Mouse (Mus musculus) limb, embryonic 15.5 days (tissue): ENCODE results near the gene Asxl1. TPM values are rescaled to one million over a fixed set of nuclear protein-coding genes. Genes with fewer than 3 reads are reported as not detected.

Source experiments
- ATAC-seq: fragments of 200-750 bp; cut with Nextera tagmentation; 2 replicates; pipeline ENCODE4 v1.8.0; 2017; ENCODE audit warnings: low read depth, moderate TSS enrichment; ENCODE audit not compliant: insufficient number of reproducible peaks, low FRiP score, low TSS enrichment
- H3K27ac ChIP-seq: fragments of 300-500 bp; sonication (generic); 2 replicates; pipeline ENCODE4 v1.5.1; 2015; ENCODE audit warnings: moderate library complexity, mild to moderate bottlenecking, inconsistent platforms
- H3K27me3 ChIP-seq: fragments of 300-500 bp; sonication (generic); 2 replicates; pipeline ENCODE4 v1.6.1; 2015; ENCODE audit warnings: inconsistent platforms
- H3K36me3 ChIP-seq: fragments of 300-500 bp; sonication (generic); 2 replicates; pipeline ENCODE4 v1.6.1; 2015; ENCODE audit warnings: inconsistent platforms
- H3K4me1 ChIP-seq: fragments of 300-500 bp; sonication (generic); 2 replicates; pipeline ENCODE4 v1.6.1; 2015; ENCODE audit warnings: inconsistent platforms
- H3K4me2 ChIP-seq: fragments of 300-500 bp; sonication (generic); 2 replicates; pipeline ENCODE4 v1.6.1; 2015; ENCODE audit warnings: mild to moderate bottlenecking, inconsistent platforms
- H3K4me3 ChIP-seq: fragments of 300-500 bp; sonication (generic); 2 replicates; pipeline ENCODE4 v1.5.1; 2015; ENCODE audit warnings: mild to moderate bottlenecking, inconsistent platforms
- H3K9ac ChIP-seq: fragments of 300-500 bp; sonication (generic); 2 replicates; pipeline ENCODE4 v1.6.1; 2015; ENCODE audit warnings: inconsistent platforms
- H3K9me3 ChIP-seq: fragments of 300-500 bp; sonication (generic); 2 replicates; pipeline ENCODE4 v1.6.1; 2016; ENCODE audit warnings: inconsistent platforms
- WGBS: fragments of 180-500 bp; shearing (Covaris S2); methylation state at CpG from one replicate; pipeline ENCODE4 v1.1.7; 2015; 5-methylcytosine and 5-hydroxymethylcytosine counted together
- polyA plus RNA-seq: library from polyadenylated mRNA; unstranded; fragments of >200 nt; fragmentation: Nextera tagmentation; extraction: Ambion mirVana; gene quantifications from 2 replicates; pipeline ENCODE4 v1.2.1, GENCODE M21; 2015

Gene Asxl1
- polyA plus RNA-seq = 9.6 and 10.5 TPM in 2 replicates

GRCm38 (mm10) chr2:153345454-153346220 lies at the start of gene Asxl1:
TSS of gene Asxl1 (plus strand) at chr2:153345829.
- Histone ChIP-seq H3K9me3 (no peaks in the 10 kb centered on the region), H3K36me3 (peaks cover 13% of the 10 kb centered on the region), H3K9ac (peak within 1 kb of the TSS; percentile 95), H3K4me2 (peak within 1 kb of the TSS; percentile 63), H3K4me3 (peak within 1 kb of the TSS; percentile 93), H3K27ac (peak within 1 kb of the TSS; percentile 100), H3K27me3 (no peaks in the 10 kb centered on the region), H3K4me1 (peaks cover 28% of the 10 kb centered on the region)
- ATAC-seq = peak; percentile 98
- WGBS = under 1% methylated on average over 79 of the region's 79 CpGs

- Histone ChIP-seq H3K36me3 (0 out of 2 replicates have a peak, but pooled peaks cover 3% of the 10 kb centered on the region), H3K27me3 (no peaks in the 10 kb centered on the region), H3K4me3 (no peak overlapping the region), H3K27ac (no peak overlapping the region), H3K9ac (no peak overlapping the region), H3K4me1 (peaks cover under 1% of the 10 kb centered on the region; the same call in 1 of the 2 replicates), H3K4me2 (no peak overlapping the region), H3K9me3 (no peaks in the 10 kb centered on the region)
- no peak for ATAC-seq
- WGBS = 86% methylated on average over 4 of the region's 4 CpGs
These were observed 47.9 kb upstream of the Asxl1 start for GRCm38 (mm10) chr2:153297771-153298170.

- Histone ChIP-seq H3K4me2 (no peak overlapping the region), H3K4me3 (no peak overlapping the region), H3K9me3 (no peaks in the 10 kb centered on the region), H3K36me3 (0 out of 2 replicates have a peak, but pooled peaks cover 3% of the 10 kb centered on the region), H3K9ac (no peak overlapping the region), H3K4me1 (no peaks in the 10 kb centered on the region; the same call in 1 of the 2 replicates), H3K27me3 (no peaks in the 10 kb centered on the region), H3K27ac (no peak overlapping the region)
- 57% methylated on average over 4 of the region's 4 CpGs for WGBS
- ATAC-seq = no peak
These were observed 47.2 kb upstream of the Asxl1 start for GRCm38 (mm10) chr2:153298460-153298859.

- 66% methylated on average over 4 of the region's 4 CpGs for WGBS
- no peak overlapping the region for H3K4me3 ChIP-seq
- H3K4me1 ChIP-seq = no peaks in the 10 kb centered on the region; the same call in 1 of the 2 replicates
- no peak overlapping the region for H3K27ac ChIP-seq
- H3K27me3 ChIP-seq = no peaks in the 10 kb centered on the region
- no peak for ATAC-seq
- 0 out of 2 replicates have a peak, but pooled peaks cover 3% of the 10 kb centered on the region for H3K36me3 ChIP-seq
- H3K9me3 ChIP-seq = no peaks in the 10 kb centered on the region
- no peak overlapping the region for H3K9ac ChIP-seq
- H3K4me2 ChIP-seq = no peak overlapping the region
These were observed 46.8 kb upstream of the Asxl1 start for GRCm38 (mm10) chr2:153298863-153299262.

- no peak overlapping the region for H3K9ac ChIP-seq
- no peak overlapping the region for H3K4me2 ChIP-seq
- no peak overlapping the region for H3K27ac ChIP-seq
- H3K36me3 ChIP-seq = no peaks in the 10 kb centered on the region
- H3K4me3 ChIP-seq = no peak overlapping the region
- ATAC-seq = no peak
- no peaks in the 10 kb centered on the region; the same call in 1 of the 2 replicates for H3K4me1 ChIP-seq
- no peaks in the 10 kb centered on the region for H3K27me3 ChIP-seq
- 87% methylated on average over 5 of the region's 5 CpGs for WGBS
- no peaks in the 10 kb centered on the region for H3K9me3 ChIP-seq
These were observed 44.5 kb upstream of the Asxl1 start for GRCm38 (mm10) chr2:153301123-153301522.

- no peaks in the 10 kb centered on the region for H3K27me3 ChIP-seq
- H3K4me2 ChIP-seq = no peak overlapping the region
- ATAC-seq = no peak
- H3K4me1 ChIP-seq = no peaks in the 10 kb centered on the region
- H3K9me3 ChIP-seq = no peaks in the 10 kb centered on the region
- H3K27ac ChIP-seq = no peak overlapping the region
- H3K9ac ChIP-seq = no peak overlapping the region
- no peaks in the 10 kb centered on the region for H3K36me3 ChIP-seq
- no peak overlapping the region for H3K4me3 ChIP-seq
- 84% methylated on average over 6 of the region's 6 CpGs for WGBS
These were observed 40.4 kb upstream of the Asxl1 start for GRCm38 (mm10) chr2:153305240-153305639.

GRCm38 (mm10) chr2:153308586-153308985 lies 37.0 kb upstream of the Asxl1 start:
- no peaks in the 10 kb centered on the region for H3K36me3 ChIP-seq
- H3K9ac ChIP-seq = no peak overlapping the region
- H3K27ac ChIP-seq = no peak overlapping the region
- WGBS = 67% methylated on average over 7 of the region's 7 CpGs
- no peaks in the 10 kb centered on the region for H3K9me3 ChIP-seq
- no peak overlapping the region for H3K4me3 ChIP-seq
- H3K4me1 ChIP-seq = no peaks in the 10 kb centered on the region
- no peak for ATAC-seq
- H3K27me3 ChIP-seq = no peaks in the 10 kb centered on the region
- H3K4me2 ChIP-seq = no peak overlapping the region

- Histone ChIP-seq H3K27ac (no peak overlapping the region), H3K4me2 (no peak overlapping the region), H3K27me3 (no peaks in the 10 kb centered on the region), H3K4me3 (no peak overlapping the region), H3K9ac (no peak overlapping the region), H3K9me3 (no peaks in the 10 kb centered on the region), H3K36me3 (no peaks in the 10 kb centered on the region), H3K4me1 (no peaks in the 10 kb centered on the region)
- 53% methylated on average over 8 of the region's 8 CpGs for WGBS
- no peak for ATAC-seq
These were observed 36.5 kb upstream of the Asxl1 start for GRCm38 (mm10) chr2:153309106-153309505.

- Histone ChIP-seq H3K4me2 (no peak overlapping the region), H3K4me3 (no peak overlapping the region), H3K36me3 (no peaks in the 10 kb centered on the region), H3K9ac (no peak overlapping the region), H3K27me3 (no peaks in the 10 kb centered on the region), H3K4me1 (no peaks in the 10 kb centered on the region), H3K27ac (no peak overlapping the region), H3K9me3 (no peaks in the 10 kb centered on the region)
- WGBS = 76% methylated on average over 6 of the region's 6 CpGs
- ATAC-seq = no peak
These were observed 35.4 kb upstream of the Asxl1 start for GRCm38 (mm10) chr2:153310228-153310627.

GRCm38 (mm10) chr2:153312884-153313283 lies 32.7 kb upstream of the Asxl1 start:
- Histone ChIP-seq H3K27ac (no peak overlapping the region), H3K36me3 (peaks cover 18% of the 10 kb centered on the region; the same call in 1 of the 2 replicates), H3K4me2 (no peak overlapping the region), H3K27me3 (no peaks in the 10 kb centered on the region), H3K4me3 (no peak overlapping the region), H3K9me3 (no peaks in the 10 kb centered on the region), H3K4me1 (no peaks in the 10 kb centered on the region), H3K9ac (no peak overlapping the region)
- 87% methylated on average over 9 of the region's 9 CpGs for WGBS
- ATAC-seq = no peak

GRCm38 (mm10) chr2:153318408-153318807 lies 27.2 kb upstream of the Asxl1 start:
- no peak overlapping the region for H3K4me2 ChIP-seq
- H3K27me3 ChIP-seq = no peaks in the 10 kb centered on the region
- H3K4me3 ChIP-seq = no peak overlapping the region
- no peak for ATAC-seq
- no peaks in the 10 kb centered on the region for H3K9me3 ChIP-seq
- peaks cover 59% of the 10 kb centered on the region for H3K36me3 ChIP-seq
- no peaks in the 10 kb centered on the region for H3K4me1 ChIP-seq
- H3K27ac ChIP-seq = no peak overlapping the region
- H3K9ac ChIP-seq = no peak overlapping the region
- WGBS = 94% methylated on average over 4 of the region's 4 CpGs

- no peak for ATAC-seq
- no peak overlapping the region for H3K4me2 ChIP-seq
- H3K4me3 ChIP-seq = no peak overlapping the region
- no peaks in the 10 kb centered on the region for H3K4me1 ChIP-seq
- H3K27me3 ChIP-seq = no peaks in the 10 kb centered on the region
- H3K27ac ChIP-seq = no peak overlapping the region
- no peak overlapping the region for H3K9ac ChIP-seq
- peaks cover 65% of the 10 kb centered on the region for H3K36me3 ChIP-seq
- H3K9me3 ChIP-seq = no peaks in the 10 kb centered on the region
- WGBS = 78% methylated on average over 8 of the region's 8 CpGs
These were observed 26.5 kb upstream of the Asxl1 start for GRCm38 (mm10) chr2:153319036-153319643.
